Mouse (Mus musculus) Muller cell, postnatal 12 days (primary cell): ENCODE measurements around the gene 5730596B20Rik.

Experiments
- DNase-seq: peaks from one replicate; pipeline ENCODE4 v3.0.0-alpha.2; 2015; ENCODE audit errors: inconsistent ontology term

5730596B20Rik gene

DNA sequence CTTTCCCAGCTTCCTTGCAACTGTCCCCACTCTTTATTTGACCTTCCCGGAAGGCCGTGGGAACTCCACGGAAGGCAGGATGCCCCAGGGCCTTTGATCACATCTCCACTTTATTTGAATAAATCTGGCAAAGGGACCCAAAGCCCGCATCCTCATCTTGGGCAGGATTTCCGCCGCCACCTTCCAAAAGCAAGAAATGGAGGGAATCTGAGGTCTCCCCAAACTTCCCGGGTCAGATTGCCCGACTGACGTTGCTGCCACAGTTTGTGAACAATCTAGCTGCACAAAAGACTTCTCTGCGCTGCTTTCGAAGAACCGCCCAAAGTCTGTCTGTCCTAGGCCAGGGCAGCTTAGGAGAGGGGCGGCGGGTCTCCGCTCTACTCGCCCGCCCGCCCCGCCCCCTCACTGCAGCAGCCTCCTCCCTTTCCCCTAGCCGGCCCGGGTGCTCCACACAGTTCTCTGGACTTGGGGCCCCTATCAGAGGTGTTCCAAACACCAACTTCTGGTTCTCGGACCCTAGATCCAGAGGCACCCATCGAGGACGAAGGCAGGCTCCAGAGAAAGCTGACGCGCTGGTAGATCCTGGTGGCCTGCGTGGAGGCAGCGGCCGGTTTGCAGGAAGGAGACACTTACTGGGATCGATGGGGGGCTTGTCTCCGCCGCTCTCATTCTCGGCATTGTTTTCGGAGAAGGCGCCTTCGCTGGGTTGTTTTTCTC, 47.8 kb downstream of the 5730596B20Rik start:
- DNase-seq: no peak

GRCm38 (mm10) chr6:52225612-52226568, 48.6 kb downstream of the 5730596B20Rik start:
- no peak for DNase-seq

DNA sequence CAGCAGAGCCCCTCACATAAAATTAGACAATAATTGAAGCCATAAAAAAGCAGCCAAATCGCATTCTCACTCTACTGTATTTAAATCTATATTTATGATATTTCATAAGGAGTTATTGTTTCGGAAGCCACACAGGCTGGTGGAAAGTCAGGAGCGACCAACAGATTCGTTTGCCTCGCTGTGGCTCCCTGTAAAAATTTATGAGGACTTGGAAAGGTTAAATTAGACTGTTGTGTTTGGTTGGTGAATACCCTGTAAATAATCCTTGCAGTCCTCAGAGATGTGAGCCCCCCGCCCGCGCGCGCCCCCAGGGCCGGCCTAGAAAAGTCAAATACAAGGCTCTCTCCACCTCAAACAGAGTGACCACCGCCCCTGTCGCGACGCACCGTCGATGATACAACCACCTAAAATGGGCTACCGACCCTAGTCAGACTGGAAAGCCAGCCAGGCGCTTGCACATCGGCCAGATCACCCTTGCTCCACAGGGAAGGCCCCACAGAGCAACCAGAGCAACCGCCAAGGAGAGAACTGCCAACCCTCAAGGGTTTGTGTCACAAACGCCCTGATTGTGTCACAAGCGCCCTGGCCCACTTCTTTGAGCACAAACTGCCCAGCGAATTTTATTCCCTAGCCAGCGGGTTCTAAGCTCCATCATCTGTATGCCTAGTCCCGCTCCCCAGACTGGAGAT, 49.4 kb downstream of the 5730596B20Rik start:
- DNase-seq: no peak

GRCm38 (mm10) chr6:52227470-52228222, 50.3 kb downstream of the 5730596B20Rik start:
- no peak for DNase-seq

- no peak for DNase-seq
These were observed 51.5 kb downstream of the 5730596B20Rik start for GRCm38 (mm10) chr6:52228475-52229465.

DNA sequence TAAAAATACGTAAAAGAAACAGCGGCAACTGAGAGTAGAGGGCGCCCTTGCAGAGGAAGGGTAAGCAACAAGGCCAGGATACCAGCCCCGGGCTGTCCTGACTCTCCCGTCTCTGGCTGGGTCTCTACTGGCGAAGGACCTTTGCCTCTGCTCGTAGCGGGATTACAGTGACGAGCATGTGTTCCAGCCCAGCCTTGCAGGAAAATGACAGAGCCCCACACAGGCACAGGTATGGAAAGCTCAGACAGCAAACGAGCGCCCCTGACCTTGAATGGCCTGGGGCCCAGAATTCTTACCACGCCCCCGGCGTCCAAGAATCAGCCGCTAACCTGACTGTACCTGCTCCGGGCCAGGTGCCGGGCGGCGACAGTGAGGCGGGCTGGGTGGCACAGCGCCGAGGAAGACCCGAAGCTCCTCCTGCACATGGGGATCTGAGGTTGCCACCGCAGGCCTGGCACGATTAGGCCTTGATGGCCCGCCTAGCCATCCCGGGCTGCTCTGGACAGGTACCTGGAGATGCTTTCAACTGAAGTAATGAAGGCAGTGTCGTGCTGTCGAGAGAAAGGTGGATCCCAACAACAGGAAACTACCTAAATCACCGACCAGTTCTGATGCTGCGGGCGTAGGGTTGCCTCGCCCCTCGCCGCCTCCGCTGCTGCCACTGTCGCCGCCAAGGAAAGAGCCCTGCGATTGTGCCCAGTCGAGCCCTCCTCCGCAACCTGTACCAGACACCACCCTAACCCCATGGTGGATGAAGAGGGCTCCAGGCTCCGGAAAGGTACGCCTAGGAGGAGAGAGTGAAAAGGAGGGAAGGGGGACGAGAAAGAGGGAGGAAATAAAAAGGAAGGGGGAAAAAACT, 52.5 kb downstream of the 5730596B20Rik start:
- no peak for DNase-seq
